Mouse (Mus musculus) testis, postnatal 14 days (tissue): ENCODE results near the gene Ccdc88c.

ENCODE experiments used
- DNase-seq: peaks from one replicate; pipeline ENCODE4 v3.0.0; 2021; ENCODE audit warnings: low spot score

The Ccdc88c gene

DNA sequence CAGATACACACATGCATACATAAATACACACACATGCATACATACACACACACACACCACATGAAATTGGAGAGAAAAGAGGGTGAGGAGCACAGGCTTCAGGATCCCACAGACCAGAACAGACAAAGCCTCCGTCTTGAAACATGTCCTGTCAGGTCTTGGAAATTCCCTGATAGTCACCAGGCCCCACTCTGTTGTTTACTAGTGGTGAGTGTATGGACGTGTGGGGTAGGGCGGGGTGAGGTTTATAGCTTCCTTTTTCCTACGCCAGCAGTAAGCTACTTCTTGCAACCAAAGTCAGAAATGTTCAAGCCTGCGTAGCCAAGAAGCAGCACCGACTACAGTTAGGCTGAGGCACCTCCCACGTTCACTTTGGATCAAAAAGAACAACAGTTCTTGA lies 145.7 kb downstream of the Ccdc88c start:
- no peak for DNase-seq

DNA sequence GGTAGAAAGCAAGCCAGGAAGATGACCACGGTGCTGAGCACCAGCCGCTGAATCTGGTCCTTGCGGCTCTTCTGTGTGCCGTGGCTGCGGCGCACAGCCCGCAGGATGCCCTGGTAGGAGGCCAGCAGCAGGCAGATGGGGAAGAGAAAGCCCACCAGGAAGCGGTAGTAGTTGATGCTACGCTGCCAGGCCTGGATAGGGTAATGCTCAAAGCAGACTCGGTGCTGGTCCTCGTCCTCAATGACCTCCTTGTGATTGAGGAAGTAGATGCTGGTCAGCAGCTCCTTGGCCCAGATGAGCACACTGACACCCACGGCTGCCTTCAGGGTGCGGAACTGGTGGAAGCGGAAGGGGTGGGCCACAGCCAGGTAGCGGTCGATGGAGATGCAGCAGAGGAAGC lies 150.3 kb downstream of the Ccdc88c start:
- no peak for DNase-seq

- no peak for DNase-seq
Measured at GRCm38 (mm10) chr12:100877936-100878335, 150.9 kb downstream of the Ccdc88c start.

GRCm38 (mm10) chr12:100875960-100876359 lies 152.9 kb downstream of the Ccdc88c start:
- DNase-seq, result no peak

- DNase-seq, result no peak
Measured at GRCm38 (mm10) chr12:100875553-100875952, 153.3 kb downstream of the Ccdc88c start.

- DNase-seq, result no peak
Measured at GRCm38 (mm10) chr12:100873612-100874011, 155.2 kb downstream of the Ccdc88c start.

- no peak for DNase-seq
Measured at GRCm38 (mm10) chr12:100871841-100872240, 157.0 kb downstream of the Ccdc88c start.

- DNase-seq, result no peak
Measured at GRCm38 (mm10) chr12:100871234-100871633, 157.6 kb downstream of the Ccdc88c start.

GRCm38 (mm10) chr12:100868049-100868622 lies 160.7 kb downstream of the Ccdc88c start:
- no peak for DNase-seq

GRCm38 (mm10) chr12:100867097-100867496 lies 161.8 kb downstream of the Ccdc88c start:
- DNase-seq, result no peak

- DNase-seq, result no peak
Measured at GRCm38 (mm10) chr12:100865509-100866078, 163.3 kb downstream of the Ccdc88c start.

DNA sequence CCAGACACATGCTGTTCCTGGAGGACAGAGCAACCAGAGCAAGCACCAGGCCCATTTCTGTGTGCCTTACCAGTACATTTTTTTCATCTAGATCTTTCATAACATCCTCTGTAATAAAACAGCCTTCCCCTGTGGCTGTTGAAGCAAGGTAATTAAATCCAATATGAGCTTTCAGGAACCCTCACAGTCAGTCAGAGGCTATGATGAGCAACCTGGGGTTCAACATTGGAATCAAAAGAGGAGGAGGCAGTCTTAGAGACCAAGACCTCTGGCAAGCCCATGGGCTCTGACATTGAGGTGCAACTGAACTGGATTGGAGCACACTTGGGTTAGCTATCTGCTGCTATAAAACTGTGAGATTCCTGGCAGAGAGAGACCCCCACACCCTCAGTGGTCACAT lies 163.8 kb downstream of the Ccdc88c start:
- DNase-seq, result no peak

DNA sequence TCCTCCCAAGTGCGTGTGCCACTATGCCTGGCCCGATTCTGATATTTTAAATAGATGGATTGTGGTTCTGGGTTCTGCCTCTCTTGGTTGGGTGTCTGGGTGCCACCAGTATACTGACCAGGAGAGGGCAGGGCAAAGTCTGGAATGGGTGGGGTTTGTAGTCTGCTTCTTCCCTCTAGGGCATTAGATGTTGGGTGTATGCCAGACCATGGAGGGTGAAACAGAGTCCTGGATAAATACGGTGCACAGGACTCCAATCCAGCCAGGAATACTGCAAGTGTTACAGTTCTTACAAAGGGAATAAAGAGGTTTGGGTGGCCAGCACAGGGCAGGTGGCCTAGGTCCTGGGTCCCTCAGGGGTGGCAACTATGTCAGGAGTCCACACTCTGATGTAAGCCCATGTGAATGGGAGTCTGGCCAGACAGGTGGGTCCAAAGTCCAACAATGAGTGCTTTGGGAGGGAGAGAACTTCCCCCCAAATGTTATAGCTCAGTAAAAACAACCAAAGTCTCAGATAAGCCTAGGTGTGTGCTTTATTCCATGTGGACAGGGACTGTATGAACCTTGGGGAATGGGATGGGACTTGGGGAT lies 165.9 kb downstream of the Ccdc88c start:
- no peak for DNase-seq

GRCm38 (mm10) chr12:100862272-100862671 lies 166.6 kb downstream of the Ccdc88c start:
- no peak for DNase-seq
